Mouse (Mus musculus) erythroid progenitor cell, adult 5-6 weeks (primary cell): ENCODE measurements at regions not wholly inside any gene's neighbourhood (a gene's known extent, or its start where the extent isn't known, plus 50 kb on each side); places are given as distances from the start of the nearest gene placed in this dataset.

Experiments used
- ATAC-seq: replicated peaks from 2 replicates; pipeline ENCODE4 v1.8.0; 2016; ENCODE audit warnings: moderate number of reproducible peaks, mild to moderate bottlenecking, moderate TSS enrichment, inconsistent platforms; ENCODE audit not compliant: poor library complexity, low FRiP score, severe bottlenecking

GRCm38 (mm10) chr2:167763891-167764410 is 74.3 kb upstream of the Tmem189 start:
- no peak for ATAC-seq

- no peak for ATAC-seq
Observed at GRCm38 (mm10) chr2:167761404-167761936, 71.8 kb upstream of the Tmem189 start.

- ATAC-seq, result no peak
Observed at GRCm38 (mm10) chr2:167760681-167761403, 71.2 kb upstream of the Tmem189 start.

- no peak for ATAC-seq
Observed at GRCm38 (mm10) chr2:167759603-167760390, 70.2 kb upstream of the Tmem189 start.

- ATAC-seq, result no peak
Observed at GRCm38 (mm10) chr2:167757157-167757780, 67.6 kb upstream of the Tmem189 start.

GRCm38 (mm10) chr2:167756721-167757120 is 67.1 kb upstream of the Tmem189 start:
- ATAC-seq, result no peak

- ATAC-seq, result no peak
Observed at GRCm38 (mm10) chr2:167754929-167755551, 65.4 kb upstream of the Tmem189 start.

- ATAC-seq, result no peak
Observed at GRCm38 (mm10) chr2:167753898-167754297, 64.3 kb upstream of the Tmem189 start.

GRCm38 (mm10) chr2:167752805-167753556 is 63.4 kb upstream of the Tmem189 start:
- ATAC-seq, result no peak

- ATAC-seq, result no peak
Observed at GRCm38 (mm10) chr2:167751585-167751984, 62.0 kb upstream of the Tmem189 start.

- ATAC-seq, result no peak
Observed at GRCm38 (mm10) chr2:167748297-167748696, 58.7 kb upstream of the Tmem189 start.

GRCm38 (mm10) chr2:167747164-167747843 is 57.7 kb upstream of the Tmem189 start:
- 0 out of 2 replicates have a peak, but pooled peaks have one; percentile 20 for ATAC-seq

GRCm38 (mm10) chr2:167746344-167746743 is 56.7 kb upstream of the Tmem189 start:
- no peak for ATAC-seq

GRCm38 (mm10) chr2:167745409-167745808 is 55.8 kb upstream of the Tmem189 start:
- ATAC-seq, result no peak

- ATAC-seq, result no peak
Observed at GRCm38 (mm10) chr2:167744080-167744479, 54.5 kb upstream of the Tmem189 start.

GRCm38 (mm10) chr2:167742479-167742878 is 52.9 kb upstream of the Tmem189 start:
- no peak for ATAC-seq

- ATAC-seq, result no peak
Observed at GRCm38 (mm10) chr2:167740516-167741189, 51.0 kb upstream of the Tmem189 start.
